Mouse (Mus musculus): Measurements from ENCODE around the gene Aqr.

- TF ChIP-seq CTCF (IDR thresholded peaks at IDR 0.05; ENCODE audit: low read depth): no peak
- TF ChIP-seq EP300 (IDR thresholded peaks at IDR 0.05; ENCODE audit: low read depth): no peak
These were observed 50.1 kb downstream of the Aqr start for GRCm38 (mm10) chr2:114136755-114137154.

All from heart, postnatal 0 days (tissue).